Mouse (Mus musculus): ENCODE data around the gene A4galt.
"Not testable (repeated sequence)": the region's sequence is repeated elsewhere in the genome, so short reads cannot be mapped to it uniquely, and the experiment has no call there.

The A4galt gene

DNA sequence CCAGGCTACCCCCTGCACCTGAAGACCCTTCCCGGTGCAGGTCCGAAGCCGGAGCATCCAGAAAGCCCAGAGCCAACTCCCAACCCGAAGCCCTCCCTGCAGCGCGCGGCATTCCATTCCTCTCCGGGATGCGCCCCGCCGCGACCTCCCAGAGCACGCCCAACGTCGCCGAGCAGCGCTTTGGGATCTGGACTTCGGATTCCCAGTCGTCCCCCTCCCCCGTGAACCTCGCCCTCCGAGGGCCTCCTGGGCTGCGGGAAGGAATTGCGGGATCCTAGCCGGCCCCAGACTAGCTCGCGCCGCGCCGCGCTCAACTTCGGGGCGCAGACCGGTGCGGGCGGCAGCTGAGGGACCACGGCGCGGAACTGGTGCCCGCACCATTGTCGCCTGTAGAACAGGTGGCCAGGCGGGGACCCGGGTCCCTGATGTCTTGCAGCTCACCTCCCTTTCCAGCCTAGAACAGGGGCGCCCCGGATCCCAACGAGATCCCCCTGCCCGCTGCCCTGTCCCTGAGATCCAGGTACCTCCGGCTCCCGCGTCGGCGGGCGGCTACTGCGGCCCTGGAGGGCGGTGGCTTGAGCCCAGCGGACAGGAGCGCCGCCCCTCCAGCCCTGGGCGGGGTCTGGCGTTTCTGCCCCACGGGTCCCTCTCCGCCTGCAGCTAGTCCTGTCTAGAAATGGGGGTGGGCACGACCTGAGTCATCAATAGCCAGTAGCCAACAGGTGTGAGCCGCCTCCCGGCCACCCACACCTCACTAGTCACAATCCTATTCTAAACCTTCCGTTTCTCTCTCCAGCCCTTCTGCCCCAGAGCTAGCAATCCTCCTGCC, at the start of gene A4galt:
A4galt (minus strand) TSS at position 599 of the 829 bp plus-strand sequence.
- peak; percentile 78 for DNase-seq

DNA sequence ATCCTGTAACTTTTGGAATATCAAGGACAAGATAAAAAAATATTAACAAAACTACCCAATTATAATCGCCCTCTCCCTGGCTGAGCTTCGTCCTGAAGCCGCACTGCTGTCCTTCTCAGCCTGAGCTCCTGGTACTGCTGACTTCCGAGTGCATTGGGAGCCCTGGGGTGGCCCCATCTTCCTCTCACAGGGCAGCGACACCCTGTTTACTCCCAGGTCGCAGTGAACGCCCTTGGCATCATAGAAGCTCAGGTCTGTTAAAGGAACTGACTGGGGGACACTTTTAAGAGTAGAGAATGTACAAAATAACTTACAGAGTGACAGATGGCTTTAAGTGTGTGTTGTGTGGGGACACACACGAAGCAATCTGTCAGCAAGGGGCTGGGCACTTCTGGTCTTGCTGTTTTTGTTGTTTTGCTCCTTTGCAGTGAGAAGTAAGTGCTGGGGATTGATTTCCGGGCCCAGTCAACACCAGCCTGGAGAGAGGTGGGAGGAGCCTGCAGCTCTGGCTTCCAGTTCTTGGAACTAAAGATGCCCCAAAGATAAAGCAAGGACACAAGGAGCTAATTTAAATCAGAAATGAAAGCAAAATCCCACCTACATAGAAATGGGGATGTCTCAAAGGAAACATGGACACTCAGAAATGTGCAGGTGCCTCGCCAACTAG, 48.5 kb upstream of the A4galt start:
- DNase-seq = peak; percentile 36

DNA sequence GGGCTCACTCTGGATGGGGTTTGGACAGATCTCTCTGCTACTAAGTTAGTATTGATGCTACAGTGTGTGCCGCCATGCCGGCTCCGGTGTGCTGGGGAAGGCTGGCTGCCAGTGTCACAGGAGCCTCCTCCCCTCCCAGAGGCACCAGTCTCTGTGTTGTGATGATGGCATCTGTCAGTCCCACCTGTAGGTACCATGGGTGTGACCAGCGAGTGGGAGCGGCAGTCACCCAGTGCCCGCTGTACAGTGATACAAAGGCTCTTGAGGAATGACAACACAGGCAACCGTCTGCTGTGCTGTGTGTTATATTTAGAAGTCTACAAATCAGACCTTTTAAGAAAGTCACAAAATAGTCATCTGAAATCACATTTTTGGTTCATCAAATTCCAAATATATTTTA, 47.9 kb upstream of the A4galt start:
- DNase-seq = no peak

GRCm38 (mm10) chr15:83298810-83299209, 47.2 kb upstream of the A4galt start:
- DNase-seq = no peak

DNA sequence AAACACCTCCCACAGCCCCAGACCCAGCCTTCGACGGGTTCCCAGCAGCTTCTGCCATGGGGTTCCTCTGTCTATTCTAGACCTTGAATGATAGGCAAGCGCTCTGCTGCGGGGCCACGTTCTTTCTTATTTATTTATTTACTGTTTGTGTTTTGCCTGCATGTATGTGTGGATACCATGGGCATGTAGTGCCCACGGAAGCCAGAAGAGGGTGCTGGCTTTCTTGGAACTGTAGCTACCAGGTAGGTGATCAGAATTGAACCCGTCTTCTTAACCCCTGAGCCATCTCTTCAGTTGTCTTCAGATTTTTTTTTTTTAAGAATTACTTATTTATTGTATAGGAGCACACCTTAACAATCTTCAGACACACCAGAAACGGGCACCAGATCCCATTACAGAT, 46.7 kb upstream of the A4galt start:
- DNase-seq = no peak

DNA sequence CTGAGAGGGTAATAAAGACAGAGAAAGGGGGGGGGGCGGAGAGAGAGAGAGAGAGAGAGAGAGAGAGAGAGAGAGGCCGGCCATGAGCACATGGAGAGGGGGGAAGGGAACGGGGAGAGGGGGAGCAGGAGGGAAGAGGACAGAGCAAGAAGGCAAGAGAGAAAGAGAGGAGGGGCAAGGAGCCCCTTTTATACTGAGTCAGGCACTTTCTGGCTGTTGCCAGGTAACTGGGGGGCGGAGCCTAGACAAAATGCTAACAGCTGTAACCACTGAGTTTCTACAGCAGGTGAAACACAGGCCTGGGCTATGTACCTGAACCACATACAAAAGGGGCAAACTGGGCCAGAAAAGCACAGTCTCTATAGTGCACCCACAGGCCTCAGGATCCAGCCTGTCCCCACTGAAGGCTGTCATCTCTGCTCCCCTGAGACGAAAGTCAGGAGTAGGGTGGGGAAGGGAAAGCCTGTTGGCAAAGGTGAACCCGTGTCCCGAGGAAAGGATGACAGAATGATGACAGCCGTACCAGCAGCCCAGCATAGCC, 45.3 kb upstream of the A4galt start:
- DNase-seq = peak; percentile 35

- DNase-seq = no peak
These were observed 44.5 kb upstream of the A4galt start for GRCm38 (mm10) chr15:83296050-83296449.

DNA sequence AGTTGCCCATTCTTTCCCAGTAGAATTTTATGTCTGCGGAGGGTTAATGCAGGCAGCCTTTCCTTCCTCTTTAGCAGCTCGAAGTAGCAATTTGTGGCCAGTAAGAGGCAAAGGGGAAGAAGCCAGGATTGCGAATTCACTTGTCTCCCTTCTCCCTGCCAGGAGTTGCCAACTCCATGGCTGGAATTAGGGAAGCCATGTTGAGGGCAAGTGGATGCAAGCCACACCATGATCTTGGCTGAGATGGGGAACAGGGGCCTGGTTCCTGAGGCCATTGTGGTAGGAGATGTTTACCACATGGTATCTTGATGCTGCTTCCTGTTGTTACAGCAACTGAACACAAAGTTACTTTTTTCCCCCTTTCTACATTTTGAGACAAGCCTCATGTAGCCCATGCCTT, 43.4 kb upstream of the A4galt start:
- DNase-seq = no peak

- peak; percentile 80 for DNase-seq
These were observed 42.4 kb upstream of the A4galt start for GRCm38 (mm10) chr15:83293706-83294645.

DNA sequence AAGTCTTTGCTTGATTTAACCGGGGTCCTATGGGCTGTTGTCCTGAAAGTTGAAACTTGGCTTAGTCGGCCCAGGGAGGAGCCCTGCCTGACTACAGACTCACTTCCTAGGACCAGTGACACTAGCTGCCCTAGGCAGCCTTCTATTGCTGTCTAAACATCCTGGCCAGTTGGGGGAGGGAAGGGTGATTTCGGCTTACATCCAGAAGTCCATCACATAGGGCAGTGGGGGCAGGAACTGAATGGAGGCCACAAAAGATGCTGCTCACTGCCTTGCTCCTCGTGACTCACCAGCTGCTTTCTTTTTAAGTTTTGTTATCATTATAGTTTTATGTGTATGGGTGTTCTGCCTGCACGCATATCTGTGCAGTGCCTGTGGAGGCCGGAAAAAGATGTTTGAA, 41.6 kb upstream of the A4galt start:
- peak; percentile 69 for DNase-seq

- DNase-seq = peak; percentile 58
These were observed 40.9 kb upstream of the A4galt start for GRCm38 (mm10) chr15:83292261-83293056.

DNA sequence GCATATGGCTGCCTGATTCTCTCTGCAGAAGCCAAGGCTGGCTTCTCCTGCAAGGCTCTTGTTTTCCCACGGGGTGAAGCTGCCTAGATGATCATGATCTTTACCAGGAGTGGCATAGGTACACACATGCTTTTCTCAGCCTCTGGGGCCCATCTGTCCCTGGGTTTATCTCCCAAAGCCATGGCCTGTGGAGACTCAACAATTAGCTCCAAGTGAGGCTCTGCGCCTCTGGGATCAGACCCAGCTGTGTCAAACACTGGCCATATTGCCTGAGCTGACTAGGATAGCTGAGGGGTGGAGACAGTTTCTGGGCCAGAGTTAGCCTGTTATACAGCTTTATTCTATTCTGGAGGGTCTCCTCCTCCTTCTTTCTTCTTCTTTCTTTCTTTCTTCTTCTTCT, 39.3 kb upstream of the A4galt start:
- DNase-seq = no peak

DNA sequence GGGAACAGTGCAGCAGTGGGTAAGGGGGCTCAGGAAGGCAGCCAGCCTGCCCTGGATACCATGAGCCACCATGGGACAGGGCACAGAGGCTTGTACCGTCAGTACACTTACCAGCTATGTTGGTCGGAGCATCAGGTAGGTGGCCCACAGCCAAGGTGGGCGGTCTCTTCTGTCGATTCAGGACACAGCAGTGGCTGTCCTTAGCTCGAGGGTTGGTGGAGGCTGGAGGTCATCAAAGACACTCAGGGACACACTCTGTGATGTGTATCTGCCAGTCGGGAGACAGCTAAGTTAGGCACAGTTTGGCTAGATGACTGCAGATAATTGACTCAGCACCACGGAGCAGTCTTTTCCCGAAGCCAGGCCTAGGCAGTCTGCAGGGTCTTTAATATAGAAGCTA, 33.3 kb upstream of the A4galt start:
- no peak for DNase-seq

DNA sequence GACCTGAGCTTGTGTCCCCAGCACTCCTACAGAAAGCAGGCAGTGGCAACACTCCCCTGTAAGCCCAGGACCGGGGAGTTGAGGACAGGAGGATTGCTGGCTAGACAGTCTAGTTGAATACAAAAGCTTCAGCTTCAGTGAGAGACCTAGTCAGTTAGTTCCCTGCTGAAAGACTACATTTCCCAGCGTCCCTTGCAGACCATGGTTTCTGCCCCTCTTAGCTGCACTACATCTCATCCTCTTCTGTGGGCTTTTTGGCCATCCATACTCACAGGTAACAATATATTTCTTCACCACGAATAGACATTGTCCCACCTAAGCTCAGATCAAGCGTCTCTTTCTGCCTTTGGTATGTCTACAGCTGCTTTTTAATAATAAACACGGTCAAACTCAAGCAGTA, 30.8 kb upstream of the A4galt start:
- DNase-seq = no peak

GRCm38 (mm10) chr15:83281303-83281702, 29.7 kb upstream of the A4galt start:
- no peak for DNase-seq

- DNase-seq = no peak
These were observed 27.0 kb upstream of the A4galt start for GRCm38 (mm10) chr15:83278579-83278978.

GRCm38 (mm10) chr15:83277451-83277850, 25.9 kb upstream of the A4galt start:
- no peak for DNase-seq

GRCm38 (mm10) chr15:83274237-83274636, 22.7 kb upstream of the A4galt start:
- not testable (repeated sequence) for DNase-seq

GRCm38 (mm10) chr15:83273017-83273416, 21.4 kb upstream of the A4galt start:
- no peak for DNase-seq

- DNase-seq = not testable (repeated sequence)
These were observed 19.6 kb upstream of the A4galt start for GRCm38 (mm10) chr15:83271221-83271620.

GRCm38 (mm10) chr15:83269985-83270384, 18.4 kb upstream of the A4galt start:
- not testable (repeated sequence) for DNase-seq

DNA sequence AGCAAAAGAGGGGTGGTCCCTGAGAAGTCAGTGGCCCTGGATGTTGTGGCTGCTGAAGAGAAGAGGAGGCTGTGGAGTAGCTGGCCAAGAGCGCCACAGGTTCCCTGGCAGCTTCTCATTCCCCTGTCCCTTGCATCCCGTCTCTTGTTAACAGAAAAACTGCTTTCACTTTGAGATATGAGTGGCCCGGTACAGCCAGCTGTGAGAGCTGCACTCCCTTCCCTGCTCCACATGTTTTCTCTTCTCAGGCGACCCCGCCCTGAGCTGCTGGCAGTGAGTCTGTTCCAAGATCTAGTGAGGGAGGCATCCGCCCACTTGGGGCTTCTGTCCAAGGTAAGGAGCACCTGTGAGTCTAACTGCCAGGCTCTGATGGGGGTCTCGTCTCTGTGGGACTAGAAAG, 16.9 kb upstream of the A4galt start:
- DNase-seq = peak; percentile 19
